Mouse (Mus musculus): ENCODE data around the gene Cnot11. TPM values are rescaled to one million over a fixed set of nuclear protein-coding genes. Genes with fewer than 3 reads are reported as not detected.

Cnot11 gene
- polyA plus RNA-seq (2014; fragmentation: Nextera tagmentation; extraction: Ambion mirVana), result 22.0 and 27.1 TPM in 2 replicates

DNA sequence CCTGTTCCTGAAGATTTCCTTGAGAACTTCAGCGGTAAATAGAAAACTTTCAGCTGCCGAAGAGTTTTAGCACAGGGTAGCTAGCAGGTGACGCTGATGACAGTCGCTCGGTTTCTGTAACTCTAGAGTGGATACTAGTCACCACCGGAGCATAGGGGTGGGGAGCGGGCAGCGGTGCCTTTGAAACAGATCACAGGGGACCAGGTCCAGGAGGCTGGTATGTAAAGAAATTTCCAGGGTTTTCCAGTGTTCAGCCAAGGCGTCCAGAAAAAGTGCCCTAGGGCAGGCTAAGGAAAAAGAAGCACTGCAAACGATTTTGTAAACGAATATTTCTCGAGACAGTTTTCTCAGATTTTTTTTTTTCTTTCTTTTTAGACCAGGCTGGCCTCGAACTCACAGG lies at the start of gene Cnot11:
Gene Cnot11 (plus strand): TSS at position 162 of the 400 bp plus-strand sequence.
- WGBS, result 35% methylated on average over 13 of the region's 13 CpGs
- Histone ChIP-seq H3K9me3 (ENCODE audit: control insufficient read depth, low read depth, low read length) (no peaks in the 10 kb centered on the region), H3K4me3 (ENCODE audit: low read depth, low read length) (peak within 1 kb of the TSS; percentile 93), H3K27me3 (ENCODE audit: control insufficient read depth, insufficient read depth, low read length) (no peaks in the 10 kb centered on the region), H3K9ac (replicated peaks; ENCODE audit: low read depth, low read length) (peak within 1 kb of the TSS; percentile 89), H3K36me3 (ENCODE audit: control insufficient read depth, insufficient read depth, low read length) (peaks cover 18% of the 10 kb centered on the region), H3K4me2 (replicated peaks; ENCODE audit: low read depth, low read length) (peak within 1 kb of the TSS; percentile 85), H3K27ac (ENCODE audit: low read length) (peak within 1 kb of the TSS; percentile 92), H3K4me1 (ENCODE audit: control insufficient read depth, insufficient read depth, low read length) (peaks cover 12% of the 10 kb centered on the region; the same call in 1 of the 2 replicates)
- no peak for ATAC-seq (ENCODE audit: insufficient number of reproducible peaks, insufficient read depth, low FRiP score, low read depth)

DNA sequence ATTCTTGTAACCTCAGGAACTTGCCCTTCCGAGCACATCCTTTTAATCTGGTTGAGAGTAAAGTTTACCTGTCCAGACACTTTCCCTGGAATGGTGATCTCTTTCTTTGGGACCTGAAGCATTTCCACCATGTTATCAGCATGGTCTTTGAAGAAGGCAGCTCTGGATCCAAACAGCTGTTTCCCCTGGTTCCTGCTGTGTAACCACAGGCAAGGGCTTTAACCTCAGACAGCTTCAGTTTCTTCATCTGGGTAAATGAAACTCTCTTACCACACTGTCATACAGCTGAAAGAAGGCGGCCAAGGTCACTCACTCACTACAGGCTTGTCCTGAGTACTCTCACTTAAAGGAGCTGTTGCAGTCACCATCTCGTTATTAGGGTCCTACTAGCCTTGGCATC lies 47.4 kb upstream of the Cnot11 start:
- Histone ChIP-seq H3K4me1 (ENCODE audit: control insufficient read depth, insufficient read depth, low read length) (no peaks in the 10 kb centered on the region), H3K27ac (ENCODE audit: low read length) (no peak overlapping the region), H3K4me2 (replicated peaks; ENCODE audit: low read depth, low read length) (no peak overlapping the region), H3K9ac (replicated peaks; ENCODE audit: low read depth, low read length) (no peak overlapping the region), H3K9me3 (ENCODE audit: control insufficient read depth, low read depth, low read length) (no peaks in the 10 kb centered on the region), H3K36me3 (ENCODE audit: control insufficient read depth, insufficient read depth, low read length) (no peaks in the 10 kb centered on the region), H3K4me3 (ENCODE audit: low read depth, low read length) (no peak overlapping the region), H3K27me3 (ENCODE audit: control insufficient read depth, insufficient read depth, low read length) (no peaks in the 10 kb centered on the region)
- ATAC-seq (ENCODE audit: insufficient number of reproducible peaks, insufficient read depth, low FRiP score, low read depth), result no peak
- WGBS, result 76% methylated on average over 3 of the region's 3 CpGs

DNA sequence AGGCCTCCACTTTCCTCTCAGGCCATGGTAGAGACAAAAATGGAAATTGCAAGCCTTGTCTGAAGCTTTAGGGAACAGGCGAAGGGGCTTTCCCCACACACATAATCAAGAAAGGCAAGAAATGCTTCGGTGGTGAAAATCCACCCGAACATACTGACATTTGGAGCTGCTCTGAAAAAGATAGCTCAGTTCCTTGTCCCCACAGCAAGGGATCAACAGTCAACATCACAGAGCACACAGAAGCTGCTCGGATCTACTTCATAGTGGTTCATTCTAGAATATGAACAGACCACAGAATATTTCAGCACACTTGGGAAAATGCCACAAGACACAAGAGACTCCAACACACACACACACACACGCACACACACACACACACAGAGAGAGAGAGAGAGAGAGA lies 41.6 kb upstream of the Cnot11 start:
- H3K27me3 ChIP-seq (ENCODE audit: control insufficient read depth, insufficient read depth, low read length), result no peaks in the 10 kb centered on the region
- H3K4me2 ChIP-seq (replicated peaks; ENCODE audit: low read depth, low read length), result no peak overlapping the region
- H3K9me3 ChIP-seq (ENCODE audit: control insufficient read depth, low read depth, low read length), result peaks cover 3% of the 10 kb centered on the region; the same call in 1 of the 2 replicates
- H3K9ac ChIP-seq (replicated peaks; ENCODE audit: low read depth, low read length), result no peak overlapping the region
- WGBS, result 88% methylated on average over 5 of the region's 5 CpGs
- H3K4me3 ChIP-seq (ENCODE audit: low read depth, low read length), result no peak overlapping the region
- H3K4me1 ChIP-seq (ENCODE audit: control insufficient read depth, insufficient read depth, low read length), result no peaks in the 10 kb centered on the region
- H3K27ac ChIP-seq (ENCODE audit: low read length), result no peak overlapping the region
- H3K36me3 ChIP-seq (ENCODE audit: control insufficient read depth, insufficient read depth, low read length), result no peaks in the 10 kb centered on the region
- no peak for ATAC-seq (ENCODE audit: insufficient number of reproducible peaks, insufficient read depth, low FRiP score, low read depth)

- Histone ChIP-seq H3K36me3 (ENCODE audit: control insufficient read depth, insufficient read depth, low read length) (no peaks in the 10 kb centered on the region), H3K4me2 (replicated peaks; ENCODE audit: low read depth, low read length) (no peak overlapping the region), H3K4me3 (ENCODE audit: low read depth, low read length) (no peak overlapping the region), H3K27me3 (ENCODE audit: control insufficient read depth, insufficient read depth, low read length) (no peaks in the 10 kb centered on the region), H3K9ac (replicated peaks; ENCODE audit: low read depth, low read length) (no peak overlapping the region), H3K9me3 (ENCODE audit: control insufficient read depth, low read depth, low read length) (peaks cover 3% of the 10 kb centered on the region; the same call in 1 of the 2 replicates), H3K4me1 (ENCODE audit: control insufficient read depth, insufficient read depth, low read length) (no peaks in the 10 kb centered on the region), H3K27ac (ENCODE audit: low read length) (no peak overlapping the region)
- no peak for ATAC-seq (ENCODE audit: insufficient number of reproducible peaks, insufficient read depth, low FRiP score, low read depth)
- WGBS, result 78% methylated on average over 3 of the region's 3 CpGs
These were observed 41.1 kb upstream of the Cnot11 start for GRCm38 (mm10) chr1:39493664-39494063.

GRCm38 (mm10) chr1:39496995-39497394 lies 37.8 kb upstream of the Cnot11 start:
- H3K9me3 ChIP-seq (ENCODE audit: control insufficient read depth, low read depth, low read length), result peaks cover 3% of the 10 kb centered on the region; the same call in 1 of the 2 replicates
- 94% methylated on average over 4 of the region's 4 CpGs for WGBS
- no peak for ATAC-seq (ENCODE audit: insufficient number of reproducible peaks, insufficient read depth, low FRiP score, low read depth)

DNA sequence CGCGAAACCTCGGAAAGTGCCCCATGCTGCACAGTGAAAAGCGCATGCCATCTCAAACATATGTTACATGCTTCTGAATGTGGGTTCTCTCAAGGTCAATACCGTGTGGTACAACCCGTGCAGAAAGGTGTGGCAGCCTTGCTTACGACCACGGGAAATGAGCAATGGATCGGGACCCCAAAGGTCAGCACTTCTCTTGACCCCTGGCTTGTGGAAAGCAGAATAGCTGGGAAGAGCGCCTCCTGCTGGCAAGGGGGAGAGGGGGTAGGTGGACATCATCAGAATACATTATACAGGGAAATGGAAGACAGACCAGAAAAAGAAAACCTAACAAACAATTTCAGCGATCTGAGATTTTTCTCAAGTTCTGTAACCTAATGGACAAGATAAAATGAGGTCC lies 37.0 kb upstream of the Cnot11 start:
- no peaks in the 10 kb centered on the region for H3K36me3 ChIP-seq (ENCODE audit: control insufficient read depth, insufficient read depth, low read length)
- 85% methylated on average over 11 of the region's 11 CpGs for WGBS
- H3K9ac ChIP-seq (replicated peaks; ENCODE audit: low read depth, low read length), result no peak overlapping the region
- no peak for ATAC-seq (ENCODE audit: insufficient number of reproducible peaks, insufficient read depth, low FRiP score, low read depth)
- no peak overlapping the region for H3K27ac ChIP-seq (ENCODE audit: low read length)
- H3K27me3 ChIP-seq (ENCODE audit: control insufficient read depth, insufficient read depth, low read length), result no peaks in the 10 kb centered on the region
- peaks cover 3% of the 10 kb centered on the region; the same call in 1 of the 2 replicates for H3K9me3 ChIP-seq (ENCODE audit: control insufficient read depth, low read depth, low read length)
- no peak overlapping the region for H3K4me2 ChIP-seq (replicated peaks; ENCODE audit: low read depth, low read length)
- H3K4me3 ChIP-seq (ENCODE audit: low read depth, low read length), result no peak overlapping the region
- no peaks in the 10 kb centered on the region for H3K4me1 ChIP-seq (ENCODE audit: control insufficient read depth, insufficient read depth, low read length)

More at GRCm38 (mm10) chr1:39496995-39497394, 37.8 kb upstream of the Cnot11 start:
- H3K9ac ChIP-seq (replicated peaks; ENCODE audit: low read depth, low read length), result no peak overlapping the region
- H3K36me3 ChIP-seq (ENCODE audit: control insufficient read depth, insufficient read depth, low read length), result no peaks in the 10 kb centered on the region
- no peak overlapping the region for H3K4me3 ChIP-seq (ENCODE audit: low read depth, low read length)
- H3K27me3 ChIP-seq (ENCODE audit: control insufficient read depth, insufficient read depth, low read length), result no peaks in the 10 kb centered on the region
- no peak overlapping the region for H3K27ac ChIP-seq (ENCODE audit: low read length)
- H3K4me1 ChIP-seq (ENCODE audit: control insufficient read depth, insufficient read depth, low read length), result no peaks in the 10 kb centered on the region
- no peak overlapping the region for H3K4me2 ChIP-seq (replicated peaks; ENCODE audit: low read depth, low read length)

DNA sequence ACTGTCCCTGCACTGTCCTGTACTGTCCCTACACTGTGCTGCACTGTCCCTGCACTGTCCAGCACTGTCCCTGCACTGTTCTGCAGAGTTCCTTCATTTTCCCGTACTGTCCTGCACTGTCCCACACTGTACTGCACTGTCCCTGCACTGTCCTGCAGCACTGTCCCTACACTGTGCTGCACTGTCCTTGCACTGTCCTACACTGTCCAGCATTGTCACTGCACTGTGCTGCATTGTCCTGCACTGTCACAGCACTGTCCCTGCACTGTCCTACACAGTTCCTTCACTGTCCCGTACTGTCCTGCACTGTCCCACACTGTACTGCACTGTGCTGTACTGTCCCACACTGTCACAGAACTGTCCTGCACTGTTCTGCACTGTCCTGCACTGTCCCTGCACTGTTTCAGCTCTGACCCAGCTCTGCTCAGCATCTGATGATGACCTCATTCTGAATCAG lies 35.3 kb upstream of the Cnot11 start:
- H3K27me3 ChIP-seq (ENCODE audit: control insufficient read depth, insufficient read depth, low read length), result no peaks in the 10 kb centered on the region
- H3K4me2 ChIP-seq (replicated peaks; ENCODE audit: low read depth, low read length), result no peak overlapping the region
- H3K4me1 ChIP-seq (ENCODE audit: control insufficient read depth, insufficient read depth, low read length), result no peaks in the 10 kb centered on the region
- 0 out of 2 replicates have a peak, but pooled peaks have one; percentile 42 for ATAC-seq (ENCODE audit: insufficient number of reproducible peaks, insufficient read depth, low FRiP score, low read depth)
- H3K27ac ChIP-seq (ENCODE audit: low read length), result no peak overlapping the region
- peaks cover 3% of the 10 kb centered on the region; the same call in 1 of the 2 replicates for H3K9me3 ChIP-seq (ENCODE audit: control insufficient read depth, low read depth, low read length)
- H3K36me3 ChIP-seq (ENCODE audit: control insufficient read depth, insufficient read depth, low read length), result no peaks in the 10 kb centered on the region
- no peak overlapping the region for H3K9ac ChIP-seq (replicated peaks; ENCODE audit: low read depth, low read length)
- 84% methylated on average over 2 of the region's 2 CpGs for WGBS
- no peak overlapping the region for H3K4me3 ChIP-seq (ENCODE audit: low read depth, low read length)

- Histone ChIP-seq H3K36me3 (ENCODE audit: control insufficient read depth, insufficient read depth, low read length) (no peaks in the 10 kb centered on the region), H3K27me3 (ENCODE audit: control insufficient read depth, insufficient read depth, low read length) (no peaks in the 10 kb centered on the region), H3K9me3 (ENCODE audit: control insufficient read depth, low read depth, low read length) (no peaks in the 10 kb centered on the region), H3K4me3 (ENCODE audit: low read depth, low read length) (no peak overlapping the region), H3K9ac (replicated peaks; ENCODE audit: low read depth, low read length) (no peak overlapping the region), H3K4me1 (ENCODE audit: control insufficient read depth, insufficient read depth, low read length) (no peaks in the 10 kb centered on the region), H3K4me2 (replicated peaks; ENCODE audit: low read depth, low read length) (no peak overlapping the region), H3K27ac (ENCODE audit: low read length) (no peak overlapping the region)
- WGBS, result 87% methylated on average over 17 of the region's 17 CpGs
- ATAC-seq (ENCODE audit: insufficient number of reproducible peaks, insufficient read depth, low FRiP score, low read depth), result no peak
These were observed 31.8 kb upstream of the Cnot11 start for GRCm38 (mm10) chr1:39502817-39503633.

All from stomach, embryonic 14.5 days (tissue).